Mouse (Mus musculus): ENCODE results near the gene Gm17268.

DNA sequence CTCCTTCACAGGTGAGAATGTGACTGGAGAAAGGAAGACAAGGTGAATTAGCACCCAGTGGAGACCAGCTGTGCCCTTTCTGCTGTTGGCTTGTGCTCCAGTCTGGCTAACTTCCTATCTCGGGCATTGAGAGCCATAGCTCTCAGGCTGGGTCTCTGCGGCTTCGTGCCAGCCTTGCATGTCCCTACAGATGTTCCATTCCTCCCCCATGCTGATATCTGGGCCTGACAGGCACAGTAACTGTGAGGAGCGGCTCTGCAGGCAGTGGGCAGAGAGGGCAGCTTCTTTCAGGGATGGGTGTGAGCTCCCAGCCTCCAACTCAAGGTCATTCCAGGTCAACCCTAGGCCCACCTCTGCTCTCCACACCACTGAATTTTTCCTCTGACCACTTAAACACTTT is 38.9 kb downstream of the Gm17268 start:
- TF ChIP-seq CTCF (IDR thresholded peaks at IDR 0.05; ENCODE audit: low read depth), result no peak
- no peak for TF ChIP-seq EP300 (optimal IDR thresholded peaks at IDR 0.05)

All from stomach, postnatal 0 days (tissue).